Mouse (Mus musculus) cerebellum, postnatal 25 days (tissue): ENCODE measurements at regions not wholly inside any gene's neighbourhood (a gene's known extent, or its start where the extent isn't known, plus 50 kb on each side); places are given as distances from the start of the nearest gene placed in this dataset.

ENCODE experiments used
- DNase-seq, 2 experiments: peaks; one replicate each; pipeline ENCODE4 v3.0.0; 2021; ENCODE audit warnings: mixed read lengths in 2 of 2

DNA sequence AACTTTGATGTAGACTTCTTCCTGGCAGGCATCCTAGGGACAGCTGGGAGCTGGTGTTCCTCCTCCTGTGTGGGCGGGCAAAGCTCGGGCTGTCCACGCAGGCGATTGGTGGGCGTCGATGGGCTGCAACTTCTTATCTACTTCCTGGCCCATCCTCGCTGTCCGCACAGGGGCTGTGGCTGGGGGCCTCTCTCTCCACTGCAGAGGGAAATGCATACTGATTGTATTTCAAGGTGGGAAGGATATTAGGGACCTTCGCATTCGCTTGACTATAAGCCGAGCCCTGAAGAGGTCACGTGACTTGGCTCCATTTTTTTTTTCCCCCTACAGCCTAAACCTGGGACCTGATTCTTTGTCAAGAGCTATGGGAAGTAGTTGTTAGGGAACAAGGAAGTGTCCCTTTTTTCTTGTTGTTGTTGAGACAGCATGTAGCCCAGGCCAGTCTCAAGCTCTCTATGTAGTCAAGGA lies 164.4 kb upstream of the Ubr2 start:
- DNase-seq = peak; percentile 20 to 48

GRCm38 (mm10) chr17:47171801-47172200 lies 161.4 kb upstream of the Ubr2 start:
- DNase-seq = no peak

GRCm38 (mm10) chr17:47170978-47171593 lies 160.7 kb upstream of the Ubr2 start:
- no peak for DNase-seq

- no peak for DNase-seq
Measured at GRCm38 (mm10) chr17:47168105-47168504, 157.7 kb upstream of the Ubr2 start.

DNA sequence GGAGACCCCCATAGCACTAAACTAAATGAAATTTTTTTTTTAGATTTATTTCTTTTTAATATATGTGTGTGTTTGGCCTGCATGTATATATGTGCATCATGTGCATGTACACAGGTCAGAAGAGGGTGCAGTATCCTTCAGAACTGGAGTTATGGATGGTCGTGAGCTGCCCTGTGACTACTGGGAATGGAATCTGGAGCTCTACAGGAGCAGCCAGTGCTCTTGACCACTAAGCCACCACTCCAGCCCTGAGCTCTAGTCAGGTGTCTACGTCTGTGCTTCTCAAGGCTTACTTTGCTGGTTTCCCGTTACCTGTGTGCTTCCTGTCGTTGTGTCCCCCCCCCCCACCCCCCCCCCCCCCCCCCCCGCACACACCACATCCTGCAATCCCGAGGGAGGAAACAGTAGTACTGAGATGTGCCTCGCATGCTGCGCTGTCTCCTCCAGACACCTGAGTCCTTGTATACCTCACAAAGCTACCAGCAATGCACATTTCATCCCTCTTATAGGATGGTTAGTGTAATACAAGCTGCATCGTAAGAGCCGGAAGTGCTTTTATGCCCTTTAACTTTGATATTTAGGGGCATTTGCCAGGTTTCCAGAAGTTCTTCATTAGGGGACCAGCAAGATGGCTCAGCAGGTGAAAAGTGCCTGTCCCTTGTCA lies 153.5 kb upstream of the Ubr2 start:
- no peak for DNase-seq

- no peak for DNase-seq
Measured at GRCm38 (mm10) chr17:47162459-47162858, 152.1 kb upstream of the Ubr2 start.

DNA sequence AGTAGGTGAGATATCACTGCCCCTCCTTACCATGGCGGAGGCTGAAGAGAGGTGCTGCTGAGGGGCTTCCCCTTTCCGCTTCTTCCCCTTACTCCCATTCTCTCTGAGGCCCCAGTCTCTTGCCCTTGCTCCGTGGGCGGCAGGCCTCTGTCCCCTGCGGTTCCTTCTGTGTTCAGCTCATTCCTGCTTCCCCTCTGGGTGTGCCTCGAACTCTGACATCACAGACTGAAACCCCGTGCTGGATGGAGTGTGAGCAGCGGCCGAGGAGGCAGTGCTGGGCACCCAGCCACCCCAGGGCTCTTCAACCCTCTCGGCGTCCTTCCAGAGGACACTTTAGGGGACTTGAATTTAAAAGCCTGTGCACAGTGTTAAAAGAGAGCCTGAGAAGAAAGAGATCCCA lies 145.9 kb upstream of the Ubr2 start:
- DNase-seq = no peak

DNA sequence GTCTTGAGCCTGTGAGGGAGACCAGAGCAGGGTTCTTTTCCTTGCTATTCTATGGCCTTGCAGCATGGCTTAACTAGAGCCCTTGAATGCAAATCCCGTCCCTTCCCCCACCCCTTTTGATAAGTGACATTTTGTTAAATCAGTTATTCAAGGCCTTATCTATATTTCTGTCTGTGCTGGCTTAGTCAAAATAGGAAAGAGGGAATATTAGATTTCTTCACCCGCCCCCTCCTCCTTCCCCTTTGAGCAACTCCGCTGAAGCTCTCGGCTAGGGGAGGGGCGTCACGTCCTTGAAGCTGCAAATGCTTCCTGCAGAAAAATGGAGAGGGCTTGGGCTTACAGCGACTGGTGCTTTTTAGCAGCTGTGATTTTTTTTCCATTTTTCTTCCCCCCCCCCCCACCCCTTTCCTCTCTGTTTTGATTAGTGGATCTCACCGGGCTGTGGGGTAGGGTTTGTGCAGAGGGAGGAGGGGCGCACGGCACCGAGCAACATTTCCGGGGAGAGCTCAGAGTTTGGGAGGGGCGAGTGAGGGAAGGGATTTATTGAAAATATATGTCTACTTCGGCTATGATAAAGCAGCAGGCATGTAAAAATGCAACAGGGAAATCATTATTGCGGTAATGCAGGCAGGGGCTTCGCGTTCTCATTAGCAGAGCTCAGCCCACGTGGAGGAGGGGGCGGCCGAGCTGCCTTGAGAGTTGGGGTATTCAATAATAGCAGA lies 141.4 kb upstream of the Ubr2 start:
- DNase-seq = peak; percentile 22 to 42

DNA sequence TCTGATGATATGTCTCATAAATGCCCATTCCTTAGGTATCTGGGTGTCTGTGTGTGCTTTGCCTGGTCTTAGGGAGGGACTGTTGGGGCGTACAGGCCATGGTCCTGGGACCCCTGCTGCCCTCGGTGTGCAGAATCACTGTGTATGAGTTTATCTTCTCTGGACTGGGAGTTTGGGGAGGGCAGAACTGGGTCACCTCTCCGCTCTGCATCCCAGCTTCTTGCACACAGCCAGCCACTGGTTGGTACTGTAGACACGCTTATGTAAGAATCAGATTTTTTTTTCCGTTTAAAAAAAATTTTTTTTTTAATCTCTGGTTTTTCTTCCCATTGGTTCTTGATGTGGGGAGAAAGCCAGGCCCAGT lies 140.8 kb upstream of the Ubr2 start:
- DNase-seq = peak; percentile 19 to 29

- DNase-seq = no peak
Measured at GRCm38 (mm10) chr17:47150636-47151035, 140.3 kb upstream of the Ubr2 start.

GRCm38 (mm10) chr17:47149662-47150061 lies 139.3 kb upstream of the Ubr2 start:
- DNase-seq = no peak

GRCm38 (mm10) chr17:47149158-47149557 lies 138.8 kb upstream of the Ubr2 start:
- no peak for DNase-seq

- peak in 1 of 2 experiments; percentile 45 for DNase-seq
Measured at GRCm38 (mm10) chr17:47146640-47147039, 136.3 kb upstream of the Ubr2 start.

GRCm38 (mm10) chr17:47145590-47145989 lies 135.2 kb upstream of the Ubr2 start:
- DNase-seq = no peak

- DNase-seq = no peak
Measured at GRCm38 (mm10) chr17:47144996-47145395, 134.6 kb upstream of the Ubr2 start.

GRCm38 (mm10) chr17:47144460-47144859 lies 134.1 kb upstream of the Ubr2 start:
- peak in 1 of 2 experiments; percentile 21 for DNase-seq

DNA sequence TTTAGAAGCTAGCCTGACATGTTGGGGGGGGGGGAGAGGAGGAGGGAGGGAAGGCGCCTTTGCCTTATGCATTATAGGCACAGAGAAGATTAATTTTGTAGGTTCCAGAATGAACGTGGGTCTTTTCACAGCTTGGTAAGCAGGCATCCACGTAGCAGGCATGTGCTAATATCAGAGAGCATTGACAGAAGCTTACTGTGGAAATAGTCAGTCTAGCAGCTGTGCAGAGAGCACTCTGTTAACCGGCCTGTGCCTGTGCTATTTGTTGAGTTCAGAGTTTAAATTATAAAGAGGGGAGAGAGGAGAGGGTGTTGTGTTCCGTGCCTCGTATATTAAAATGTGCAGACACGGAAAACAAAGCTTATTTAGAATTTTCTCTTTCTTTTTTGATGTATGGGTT lies 133.5 kb upstream of the Ubr2 start:
- DNase-seq = no peak

DNA sequence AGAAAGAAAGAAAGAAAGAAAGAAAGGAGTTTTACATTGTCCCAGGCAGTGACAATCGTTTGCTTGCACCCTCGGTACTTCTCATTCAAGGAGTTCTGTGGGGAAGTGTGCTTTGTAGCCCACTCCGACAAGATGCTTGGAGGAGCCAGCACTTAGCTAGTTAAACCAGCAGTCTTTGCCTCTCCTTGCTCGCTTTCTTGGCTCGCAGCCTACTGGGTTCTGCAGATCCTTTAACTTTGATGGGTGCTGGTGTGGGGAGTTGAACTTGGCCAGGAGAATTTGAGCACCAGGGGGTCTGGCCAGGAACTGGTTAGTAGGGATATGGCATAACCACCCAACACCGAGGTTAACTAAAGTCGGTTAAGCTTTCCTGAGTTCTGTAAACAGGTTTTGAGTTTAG lies 132.5 kb upstream of the Ubr2 start:
- peak in 1 of 2 experiments; percentile 24 for DNase-seq

- no peak for DNase-seq
Measured at GRCm38 (mm10) chr17:47142276-47142675, 131.9 kb upstream of the Ubr2 start.

DNA sequence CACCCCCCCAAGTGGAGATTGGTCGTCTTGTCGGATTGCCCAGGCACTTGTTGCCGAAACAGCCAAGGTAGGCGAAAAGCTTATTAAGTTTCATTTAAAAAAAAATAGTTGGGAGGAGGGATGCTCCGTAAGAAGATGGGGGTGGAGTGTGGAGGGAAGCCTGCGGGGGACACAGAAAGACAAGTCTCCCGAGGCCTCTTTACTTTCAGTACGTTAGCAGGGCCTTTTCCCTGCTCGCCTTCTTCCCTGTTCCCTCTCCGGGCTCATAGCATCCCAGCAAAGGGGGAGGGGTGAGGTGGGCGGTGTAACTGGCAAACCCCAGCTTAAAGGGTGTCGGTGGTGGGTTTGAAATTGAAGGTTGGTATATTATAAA lies 131.5 kb upstream of the Ubr2 start:
- DNase-seq = peak in 1 of 2 experiments; percentile 22

DNA sequence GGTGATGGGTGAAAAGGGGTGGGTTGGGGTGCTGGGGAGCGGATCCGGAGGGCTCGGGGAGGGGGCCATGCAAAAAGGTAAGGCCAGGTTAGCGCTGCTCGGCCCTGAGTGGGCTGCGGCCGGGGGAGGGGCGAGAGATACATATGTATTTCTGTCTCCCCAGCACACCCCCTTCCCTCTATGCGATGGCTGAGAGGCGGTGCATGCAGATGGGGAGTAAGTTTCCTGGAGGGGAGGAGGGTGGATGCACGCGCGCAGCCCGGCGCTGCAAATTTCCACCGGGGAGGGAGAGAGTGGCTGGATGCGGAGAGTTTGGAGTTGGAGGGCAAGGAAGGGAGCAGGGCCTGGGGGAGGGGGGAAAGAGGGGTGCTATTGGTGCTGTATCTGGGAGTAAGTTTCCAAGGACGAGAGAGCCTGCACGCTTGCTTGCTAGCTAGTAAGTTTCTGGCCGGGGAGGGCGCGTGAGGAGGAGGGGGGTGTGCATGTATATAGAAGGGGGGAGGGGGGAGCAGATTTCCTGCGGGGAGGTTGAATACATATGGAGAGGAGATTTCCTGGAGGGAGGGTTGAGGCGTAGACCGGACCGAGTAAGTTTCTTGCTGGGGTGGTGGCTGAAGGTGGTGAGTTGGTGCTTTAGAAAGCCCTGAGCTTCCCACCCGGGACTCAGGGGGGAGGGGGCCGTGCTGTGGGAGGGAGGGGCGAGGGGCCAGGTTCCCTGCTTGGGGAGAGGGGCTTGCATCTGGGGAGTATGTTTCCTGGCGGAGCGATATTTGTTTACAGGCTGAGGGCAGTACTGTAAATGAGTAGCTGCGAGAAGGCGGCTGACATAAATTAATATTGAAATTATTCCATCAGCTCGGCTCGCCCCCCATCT lies 130.8 kb upstream of the Ubr2 start:
- peak; percentile 54 to 57 for DNase-seq

GRCm38 (mm10) chr17:47140241-47140968 lies 130.0 kb upstream of the Ubr2 start:
- DNase-seq = peak; percentile 55 to 71
